Mouse (Mus musculus) monocyte, adult 2 months (primary cell): Measurements from ENCODE around the gene Angptl2.
"Not testable (repeated sequence)": the region's sequence is repeated elsewhere in the genome, so short reads cannot be mapped to it uniquely, and the experiment has no call there.

ENCODE experiments used
- DNase-seq, 2 experiments: peaks; one replicate each; pipeline ENCODE4 v3.0.0; 2022; ENCODE audit warnings: low spot score in 2 of 2, low read depth in 1 of 2

Angptl2 gene

GRCm38 (mm10) chr2:33200368-33201068 lies 15.4 kb upstream of the Angptl2 start:
- DNase-seq, result no peak

- peak; percentile 41 to 70 for DNase-seq
Observed at GRCm38 (mm10) chr2:33203284-33203683, 12.6 kb upstream of the Angptl2 start.

- no peak for DNase-seq
Observed at GRCm38 (mm10) chr2:33204980-33205379, 10.9 kb upstream of the Angptl2 start.

DNA sequence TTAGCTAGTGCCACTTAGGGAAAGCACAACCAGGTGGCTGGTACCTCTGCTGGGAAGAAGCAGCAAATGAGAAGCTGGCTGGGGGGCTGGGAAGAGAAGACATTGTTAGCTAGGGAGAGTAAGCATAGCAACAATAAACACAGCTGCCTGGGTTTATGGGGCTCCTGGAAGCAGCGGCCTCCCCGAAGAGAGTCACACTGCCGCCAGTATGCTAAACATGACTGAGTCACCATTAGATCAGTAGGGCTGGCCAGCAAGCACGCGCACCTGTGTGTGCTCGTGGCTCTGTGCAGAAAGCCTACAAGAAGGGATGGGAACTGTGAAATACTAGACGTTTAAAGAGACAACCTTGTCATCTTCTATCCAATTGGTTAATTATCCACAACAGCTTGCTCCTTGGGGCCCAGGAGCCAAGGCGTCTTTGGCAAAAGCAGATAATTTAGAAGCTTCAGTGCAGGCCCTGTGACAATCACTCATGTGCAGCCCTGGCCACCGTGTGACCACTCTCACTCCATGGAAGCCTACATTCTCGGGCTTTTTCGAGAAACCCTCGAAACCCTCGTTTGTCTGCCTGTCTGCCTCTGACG lies 9.8 kb upstream of the Angptl2 start:
- no peak for DNase-seq

DNA sequence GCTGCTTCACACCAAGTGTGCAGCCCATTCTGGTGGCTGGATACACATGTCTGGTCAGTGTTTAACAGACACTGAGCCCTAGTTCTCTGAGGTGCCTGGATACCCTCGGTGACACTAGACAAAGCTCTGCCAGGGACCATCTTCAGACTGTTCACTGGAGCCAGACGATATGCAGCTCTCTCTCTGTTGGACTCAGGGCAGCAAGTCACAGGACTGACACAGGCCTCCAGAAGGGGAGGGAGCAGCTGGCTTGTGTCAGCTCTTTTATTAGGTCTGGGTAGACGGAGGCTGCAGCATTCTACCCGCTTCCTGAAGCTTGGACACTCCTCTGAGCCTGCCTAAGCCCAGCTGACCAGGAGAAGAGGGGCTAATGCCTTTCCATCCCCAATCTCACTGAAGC lies 8.8 kb upstream of the Angptl2 start:
- no peak for DNase-seq

GRCm38 (mm10) chr2:33208134-33208533 lies 7.7 kb upstream of the Angptl2 start:
- DNase-seq, result no peak

DNA sequence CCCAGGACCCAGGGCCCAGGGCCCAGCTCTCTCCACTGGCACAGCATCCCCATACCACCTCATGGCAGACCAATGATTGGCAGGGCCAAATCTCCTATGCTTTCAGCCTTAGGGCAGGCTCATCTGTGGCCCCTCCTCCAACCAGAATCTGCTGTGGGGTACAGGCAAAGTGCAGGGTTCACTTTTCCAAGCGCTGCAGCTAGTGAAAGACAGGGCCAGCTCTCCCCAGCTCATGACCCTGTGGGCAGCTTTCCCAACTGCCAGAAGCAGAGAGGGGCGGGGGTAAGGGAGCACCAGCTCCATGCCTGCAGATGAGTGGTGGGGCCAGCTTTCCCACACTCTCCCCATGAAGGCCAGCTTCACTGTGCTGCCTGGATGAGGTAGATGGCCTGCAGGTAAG lies 5.0 kb upstream of the Angptl2 start:
- no peak for DNase-seq

- DNase-seq, result not testable (repeated sequence)
Observed at GRCm38 (mm10) chr2:33211263-33211662, 4.6 kb upstream of the Angptl2 start.

DNA sequence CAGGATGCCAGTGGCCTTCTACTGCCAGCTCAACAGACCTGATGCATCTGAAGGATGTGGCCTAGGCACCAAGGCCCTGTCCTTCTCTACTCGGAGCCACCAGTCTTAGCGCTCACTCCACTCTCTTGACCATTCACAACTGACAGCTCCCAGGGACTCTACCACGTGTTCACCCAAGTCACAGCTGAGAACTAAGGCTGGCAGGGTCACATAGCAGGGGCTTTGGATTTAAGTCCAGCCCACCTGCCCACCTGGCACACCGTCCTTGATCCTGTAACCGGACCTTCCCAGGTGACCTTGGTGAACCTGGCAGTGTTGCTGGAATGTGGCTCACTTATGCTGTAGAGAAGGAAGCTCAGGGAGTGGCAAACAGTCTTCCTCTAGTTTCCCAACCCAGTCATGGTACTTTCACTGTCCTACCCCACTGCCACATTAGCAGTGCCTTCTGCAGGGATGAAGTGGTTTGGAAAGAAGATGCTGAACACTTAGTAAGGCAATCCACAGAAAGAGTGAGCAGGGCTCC lies 631 bp upstream of the Angptl2 start:
- DNase-seq, result no peak

DNA sequence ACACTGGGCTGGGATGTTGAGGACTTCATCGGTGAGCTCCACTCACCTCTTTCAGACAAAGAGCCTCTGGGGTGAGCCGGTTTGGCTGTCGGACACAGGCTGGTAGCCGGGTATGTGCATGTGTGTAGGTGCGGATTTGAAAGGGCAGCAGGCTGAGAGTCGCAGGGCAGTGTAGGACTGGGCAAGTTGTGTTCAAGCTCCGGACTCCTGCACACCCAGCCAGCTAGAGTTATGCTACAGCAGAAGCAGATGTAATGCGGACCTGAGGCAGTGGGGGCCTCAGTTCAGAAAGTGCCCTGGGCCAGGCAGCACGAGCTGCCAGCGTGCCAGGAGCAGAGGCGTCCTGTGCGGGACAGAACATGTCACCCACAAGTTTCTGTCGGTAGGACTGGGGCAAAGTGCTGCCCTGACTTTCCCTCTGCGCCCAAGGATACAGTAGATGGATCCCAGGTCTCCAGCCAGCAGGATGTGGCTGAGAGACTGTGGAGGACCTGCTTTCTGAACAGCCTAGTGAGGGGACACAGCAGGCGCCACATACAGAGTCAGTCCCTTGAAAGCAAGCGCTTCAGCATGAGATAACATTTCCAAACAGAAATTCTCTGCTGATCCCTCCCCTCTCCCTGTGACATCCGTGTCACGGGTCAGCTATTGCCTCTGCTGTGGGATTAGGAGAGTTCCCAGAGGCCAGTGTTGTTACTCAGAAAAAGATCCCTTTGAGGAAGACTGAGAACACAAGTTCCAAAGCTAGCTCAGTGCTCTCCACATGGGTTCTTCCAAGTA lies 966 bp downstream of the Angptl2 start:
- no peak for DNase-seq

GRCm38 (mm10) chr2:33217425-33217794 lies 1.5 kb downstream of the Angptl2 start:
- no peak for DNase-seq

DNA sequence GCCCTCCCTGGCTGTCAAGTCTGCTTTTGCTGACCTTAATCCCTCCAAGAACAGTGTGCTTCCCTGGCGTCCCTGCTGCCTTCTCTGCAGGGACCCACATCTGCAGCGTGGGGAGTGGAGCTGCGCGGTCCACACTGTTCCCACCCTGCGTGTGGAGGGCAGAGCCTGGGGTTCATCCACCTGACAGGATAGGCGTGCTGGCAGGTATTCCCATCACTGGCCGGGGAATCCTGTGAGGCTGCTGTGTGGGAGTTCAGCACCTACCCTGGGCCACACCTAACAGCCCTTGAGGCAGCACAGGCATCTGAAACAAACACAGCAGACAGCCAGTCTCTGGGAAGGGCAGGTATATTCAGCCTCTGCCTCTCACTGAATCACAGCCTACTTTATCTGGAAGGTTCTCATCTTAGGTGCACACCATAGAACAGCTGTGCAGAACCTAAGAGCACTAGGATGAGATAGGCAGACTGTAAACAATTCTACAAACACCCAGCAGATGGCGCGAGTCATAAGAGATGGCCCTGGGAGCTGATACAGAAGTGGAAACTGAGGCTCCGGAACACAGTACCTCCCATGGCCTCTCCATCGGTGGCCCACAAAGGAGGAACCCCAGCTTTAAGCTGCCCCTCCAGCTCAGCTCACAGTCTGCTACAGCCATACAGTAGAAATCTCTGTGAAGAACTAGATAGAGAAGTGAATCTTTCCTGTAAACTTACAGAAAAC lies 3.2 kb downstream of the Angptl2 start:
- DNase-seq, result no peak

DNA sequence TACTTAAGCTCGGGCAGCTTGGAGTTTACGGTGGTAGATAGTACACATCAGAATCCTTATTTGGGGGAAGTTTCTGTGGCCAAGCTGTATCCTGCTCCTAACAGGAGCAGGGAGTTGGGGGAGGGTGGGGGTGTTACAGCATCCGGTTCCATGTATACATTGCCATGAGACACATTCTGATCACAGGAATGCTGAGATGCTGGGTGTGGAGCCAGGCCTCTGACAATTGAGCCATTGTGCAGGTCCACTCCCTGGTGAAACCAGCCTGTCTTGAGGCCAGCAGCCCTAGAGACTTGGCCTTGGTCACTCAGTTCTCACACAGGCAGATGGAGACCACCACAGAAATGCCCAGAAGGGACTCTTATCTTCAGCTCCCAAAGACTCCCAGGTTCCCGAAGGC lies 3.8 kb downstream of the Angptl2 start:
- no peak for DNase-seq

- no peak for DNase-seq
Observed at GRCm38 (mm10) chr2:33220246-33220645, 4.4 kb downstream of the Angptl2 start.

GRCm38 (mm10) chr2:33220674-33221338 lies 4.9 kb downstream of the Angptl2 start:
- no peak for DNase-seq

GRCm38 (mm10) chr2:33221339-33221900 lies 5.6 kb downstream of the Angptl2 start:
- DNase-seq, result no peak

DNA sequence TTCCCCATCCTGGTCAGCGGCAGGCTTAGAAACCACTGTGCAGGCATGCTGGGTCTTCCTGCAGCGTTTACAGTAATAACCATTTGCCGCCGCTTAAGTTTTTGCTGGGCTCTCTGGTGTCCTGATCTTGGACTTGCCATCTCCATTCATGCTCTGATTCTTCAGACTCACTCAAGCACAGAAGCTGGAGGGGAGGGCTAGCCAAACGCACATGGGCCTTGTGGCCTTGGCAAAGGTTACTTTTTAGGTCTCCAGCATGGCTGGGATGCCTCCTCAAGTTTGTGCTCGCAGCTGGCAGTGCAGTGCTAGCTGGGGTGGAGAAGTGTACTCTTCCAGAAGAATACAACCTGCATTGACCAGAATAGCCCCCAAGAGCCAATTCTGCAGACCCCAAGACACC lies 6.6 kb downstream of the Angptl2 start:
- DNase-seq, result no peak

DNA sequence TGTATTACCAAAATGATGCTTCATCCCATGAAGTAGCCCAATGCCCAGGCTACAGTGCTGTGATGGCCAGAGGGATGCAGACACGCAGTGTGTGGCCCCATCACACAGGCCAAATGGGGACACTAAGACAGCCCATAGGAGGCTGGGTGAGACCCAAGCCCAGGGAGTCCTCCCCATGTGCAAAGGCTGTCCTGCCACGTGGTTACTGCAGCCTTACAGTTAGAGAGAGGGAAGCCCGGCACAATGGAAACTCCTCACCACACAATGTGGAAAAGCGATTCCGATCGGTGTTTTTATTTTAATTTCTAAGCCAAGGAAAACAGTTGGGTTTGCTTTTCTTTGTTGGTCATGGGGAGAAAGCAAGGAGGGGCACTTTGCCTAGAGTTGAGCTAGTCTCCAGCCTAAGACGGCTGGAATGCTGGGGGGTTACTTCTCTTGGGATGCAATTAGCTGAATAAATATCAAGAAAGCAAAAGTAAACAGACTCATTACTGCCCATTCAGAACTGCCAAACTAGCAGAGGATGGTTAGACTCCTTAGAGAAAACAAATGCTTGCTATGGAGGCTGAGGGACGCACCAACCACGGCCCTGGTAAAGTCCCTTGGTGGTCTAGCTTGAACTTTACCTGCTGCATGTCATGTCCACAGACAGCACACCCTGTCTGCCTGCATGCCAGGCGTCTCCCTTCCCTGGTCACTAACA lies 7.9 kb downstream of the Angptl2 start:
- DNase-seq, result no peak

DNA sequence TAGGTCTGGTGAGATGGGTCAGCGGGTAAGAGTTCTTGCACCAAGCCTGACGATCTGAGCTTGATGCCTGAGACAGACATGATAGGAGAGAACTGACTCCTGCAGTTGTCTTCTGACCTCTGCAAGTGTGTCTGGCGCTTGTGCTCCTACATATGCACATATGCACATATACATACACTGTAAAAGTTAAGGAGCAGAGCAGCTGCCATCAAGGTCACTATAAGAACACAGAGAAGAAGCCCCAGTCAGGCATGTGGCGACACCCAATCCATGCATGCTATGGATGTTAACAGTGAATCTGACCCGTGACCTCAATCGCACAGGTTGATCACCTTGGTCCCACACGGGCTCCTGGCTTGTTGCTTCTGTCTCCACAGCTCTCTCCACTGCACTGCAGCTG lies 10.1 kb downstream of the Angptl2 start:
- no peak for DNase-seq

- no peak for DNase-seq
Observed at GRCm38 (mm10) chr2:33228077-33228476, 12.2 kb downstream of the Angptl2 start.
